14 mouse cellular contexts compared by ENCODE assay signal in genomic region chr7:92333220-92333898, GRCm38 (mm10).
"Had no signal": no experiment of that assay in that cellular context is flagged by ENCODE, and none has a peak within 500 bp of the region (broad histone marks: within the 10 kb centered on the region; RNA-seq: fewer than 3 reads in every experiment).

No protein-coding gene starts in this region.

- H3K27ac ChIP-seq: limb, embryonic 12.5 days; liver, embryonic 13.5 days; lung, embryonic 15.5 days; macrophage; stomach, postnatal 0 days had no signal

- H3K4me1 ChIP-seq: limb, embryonic 12.5 days; liver, embryonic 13.5 days; lung, embryonic 15.5 days; megakaryocyte, embryonic 14.5 days had no signal

- ATAC-seq: liver, postnatal 0 days had no signal

- H3K27me3 ChIP-seq: limb, embryonic 12.5 days; liver, embryonic 13.5 days; lung, embryonic 15.5 days; megakaryocyte, embryonic 14.5 days had no signal

- H3K9ac ChIP-seq: limb, embryonic 12.5 days; liver, embryonic 13.5 days; liver, postnatal 0 days; lung, embryonic 15.5 days had no signal

- H3K36me3 ChIP-seq: limb, embryonic 12.5 days; liver, embryonic 13.5 days; lung, embryonic 15.5 days had no signal

- H3K4me3 ChIP-seq: limb, embryonic 12.5 days; liver, embryonic 13.5 days; lung, embryonic 15.5 days; megakaryocyte, embryonic 14.5 days had no signal

- H3K9me3 ChIP-seq: limb, embryonic 12.5 days; liver, embryonic 13.5 days; lung, embryonic 15.5 days; megakaryocyte, embryonic 14.5 days had no signal

- DNase-seq: kidney, adult 18-20 months; kidney, postnatal 10 days; liver; liver, embryonic 13.5 days; liver, postnatal 0 days; lung, postnatal 14 days; right cerebral cortex, postnatal 25 days; thymus, postnatal 4 days had no signal

- H3K4me2 ChIP-seq: limb, embryonic 12.5 days; liver, embryonic 13.5 days; lung, embryonic 15.5 days; midbrain, embryonic 11.5 days had no signal
